Mouse (Mus musculus) cerebellum, adult 2 months (tissue): Measurements from ENCODE around the gene Cd300ld5.

Source experiments
- CTCF ChIP-seq: fragments of 200-500 bp; IDR thresholded peaks from 2 replicates; pipeline ENCODE4 v1.5.1; 2011; ENCODE audit warnings: low read depth, mild to moderate bottlenecking, control low read depth, low read length, moderate library complexity, borderline replicate concordance; ENCODE audit not compliant: insufficient read depth
- POLR2A ChIP-seq: fragments of 200-500 bp; IDR thresholded peaks from 2 replicates; pipeline ENCODE4 v1.6.1; 2011; ENCODE audit warnings: low read length, control low read depth, borderline replicate concordance; ENCODE audit not compliant: insufficient read depth

DNA sequence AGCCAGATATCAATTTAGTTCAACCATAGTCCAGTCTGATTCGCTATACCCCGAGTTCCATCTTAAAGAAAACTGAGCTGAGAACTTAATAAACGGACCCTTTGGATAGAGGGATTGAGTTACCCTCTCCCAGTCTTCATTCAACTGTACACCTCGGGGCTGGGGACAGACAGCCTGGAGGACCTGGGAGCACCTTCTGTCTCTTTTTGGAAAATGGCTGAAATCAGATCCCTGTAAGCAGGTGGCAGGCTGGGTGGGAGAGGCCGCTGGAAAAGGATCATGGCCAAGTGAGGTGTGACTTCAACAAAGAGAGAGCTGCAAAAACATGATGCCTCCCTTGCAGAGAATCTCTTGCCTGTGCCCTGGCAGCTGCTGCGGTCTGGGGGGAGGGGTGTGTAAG lies 44.6 kb upstream of the Cd300ld5 start:
- TF ChIP-seq POLR2A (no peak), CTCF (no peak)
